Mouse (Mus musculus) forebrain, postnatal 0 days (tissue): ENCODE results near the gene Ccnc. TPM values are rescaled to one million over a fixed set of nuclear protein-coding genes. Genes with fewer than 3 reads are reported as not detected.
"Not testable (repeated sequence)": the region's sequence is repeated elsewhere in the genome, so short reads cannot be mapped to it uniquely, and the experiment has no call there.

Source experiments
- ATAC-seq: fragments of 200-750 bp; cut with Nextera tagmentation; 2 replicates; pipeline ENCODE4 v1.8.0; 2017; ENCODE audit warnings: mild to moderate bottlenecking, moderate library complexity
- DNase-seq: peaks from one replicate; pipeline ENCODE4 v3.0.0-alpha.2; 2015
- H3K27ac ChIP-seq: fragments of 300-500 bp; sonication (generic); 2 replicates; pipeline ENCODE4 v1.5.1; 2014; ENCODE audit warnings: low read depth, mild to moderate bottlenecking, antibody characterized with exemption, low read length, moderate library complexity, mixed read lengths
- H3K27me3 ChIP-seq: fragments of 300-500 bp; sonication (generic); 2 replicates; pipeline ENCODE4 v1.6.1; 2014; ENCODE audit warnings: mild to moderate bottlenecking, low read length, mixed read lengths; ENCODE audit not compliant: insufficient read depth
- H3K36me3 ChIP-seq: fragments of 300-500 bp; sonication (generic); 2 replicates; pipeline ENCODE4 v1.6.1; 2014; ENCODE audit warnings: mild to moderate bottlenecking, moderate library complexity; ENCODE audit not compliant: insufficient read depth
- H3K4me1 ChIP-seq: fragments of 300-500 bp; sonication (generic); 2 replicates; pipeline ENCODE4 v1.6.1; 2014; ENCODE audit warnings: antibody characterized with exemption; ENCODE audit not compliant: insufficient read depth
- H3K4me2 ChIP-seq: fragments of 300-500 bp; sonication (generic); 2 replicates; pipeline ENCODE4 v1.6.1; 2014; ENCODE audit warnings: low read depth, mild to moderate bottlenecking, moderate library complexity
- H3K4me3 ChIP-seq: fragments of 300-500 bp; sonication (generic); 2 replicates; pipeline ENCODE4 v1.5.1; 2014; ENCODE audit warnings: low read depth, low read length, mixed read lengths
- H3K9ac ChIP-seq: fragments of 300-500 bp; sonication (generic); 2 replicates; pipeline ENCODE4 v1.6.1; 2014; ENCODE audit warnings: mild to moderate bottlenecking
- H3K9me3 ChIP-seq: fragments of 300-500 bp; sonication (generic); 2 replicates; pipeline ENCODE4 v1.6.1; 2016; ENCODE audit warnings: low read length
- CTCF ChIP-seq: sonication (generic); IDR thresholded peaks from 2 replicates; pipeline ENCODE4 v1.5.1; 2016; ENCODE audit warnings: antibody characterized with exemption, control low read depth, low read depth
- WGBS: fragments of 180-500 bp; shearing (Covaris S2); extraction: QIAGEN DNeasy Blood & Tissue Kit; methylation state at CpG from one replicate; pipeline ENCODE4 v1.1.7; 2014; 5-methylcytosine and 5-hydroxymethylcytosine counted together
- polyA plus RNA-seq: library from polyadenylated mRNA; unstranded; fragments of >200 nt; fragmentation: Nextera tagmentation; extraction: Ambion mirVana; gene quantifications from 2 replicates; pipeline ENCODE4 v1.2.1, GENCODE M21; 2015
- total RNA-seq: library from RNA; depleted of rRNA; stranded (reverse); fragments of >200 nt; gene quantifications from 2 replicates; pipeline ENCODE4 v1.2.3, GENCODE M21; 2014

Ccnc gene
- total and polyA plus RNA-seq, 2 experiments from 2014 or later, result 40.8 to 56.0 TPM

DNA sequence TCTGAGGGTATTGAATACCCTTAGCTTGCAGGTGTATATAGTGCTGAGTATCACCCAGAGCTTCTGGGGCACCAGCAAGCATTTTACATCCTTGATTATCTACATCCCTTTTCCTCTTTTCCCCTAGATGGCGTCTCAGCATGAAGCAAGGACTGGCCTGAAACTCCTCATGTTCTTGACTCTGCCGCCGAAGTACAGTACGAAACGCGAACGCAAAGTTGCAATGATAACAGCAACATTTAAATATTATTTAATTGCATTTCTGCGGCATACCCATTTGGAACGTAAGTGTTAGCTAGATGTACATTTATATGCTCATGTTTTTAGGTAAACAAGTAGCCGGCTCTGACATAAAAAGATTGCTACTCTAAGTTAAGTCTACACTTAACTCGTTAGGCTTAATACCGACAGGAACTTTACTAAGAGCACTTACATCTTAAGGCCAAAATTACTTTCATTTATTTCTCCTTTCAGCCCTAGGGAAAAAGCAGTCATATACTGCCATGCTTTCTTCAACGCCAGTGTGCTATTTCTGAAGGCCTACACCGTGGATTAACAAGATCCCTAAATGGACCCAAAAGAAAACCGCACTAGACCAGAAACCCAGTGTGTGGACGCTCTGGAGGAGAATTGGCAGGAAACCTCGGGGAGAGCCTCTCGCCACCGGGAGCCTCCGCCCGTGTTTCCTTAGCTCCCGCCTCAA is 438 bp upstream of the Ccnc start:
- DNase-seq (peak; percentile 77), ATAC-seq (peak; percentile 75)
- Histone ChIP-seq H3K36me3 (no peaks in the 10 kb centered on the region), H3K27ac (peak overlapping the region; percentile 86), H3K4me1 (peaks cover 10% of the 10 kb centered on the region; the same call in 1 of the 2 replicates), H3K9ac (peak overlapping the region; percentile 85), H3K9me3 (no peaks in the 10 kb centered on the region), H3K4me2 (peak overlapping the region; percentile 71), H3K27me3 (no peaks in the 10 kb centered on the region), H3K4me3 (peak overlapping the region; percentile 73)
- WGBS, result under 1% methylated on average over 22 of the region's 22 CpGs
- peak; percentile 77 for TF ChIP-seq CTCF

DNA sequence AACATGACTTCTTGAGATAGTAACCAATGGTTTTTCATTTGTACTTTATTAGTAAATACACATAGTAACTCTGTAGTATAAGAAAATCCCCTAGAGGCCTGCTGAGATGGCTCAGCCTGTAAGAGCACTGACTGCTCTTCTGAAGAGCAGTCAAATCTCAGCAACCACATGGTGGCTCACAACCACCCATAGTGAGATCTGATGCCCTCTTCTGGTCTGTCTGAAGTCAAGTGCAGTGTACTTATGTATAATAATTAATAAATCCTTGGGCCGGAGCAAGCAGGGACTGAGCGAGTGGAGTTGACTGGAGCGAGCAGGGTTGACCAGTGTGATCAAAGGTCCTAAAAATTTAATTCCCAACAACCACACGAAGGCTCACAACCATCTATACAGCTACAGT is 11.7 kb downstream of the Ccnc start:
- no peak overlapping the region for H3K27ac ChIP-seq
- H3K9me3 ChIP-seq, result no peaks in the 10 kb centered on the region
- no peaks in the 10 kb centered on the region for H3K27me3 ChIP-seq
- ATAC-seq, result peak; percentile 51
- no peak for DNase-seq
- no peaks in the 10 kb centered on the region for H3K4me1 ChIP-seq
- no peak overlapping the region for H3K4me2 ChIP-seq
- no peak overlapping the region for H3K4me3 ChIP-seq
- no peak overlapping the region for H3K9ac ChIP-seq
- peak; percentile 27; the same call in 1 of the 2 replicates for TF ChIP-seq CTCF
- peaks cover 31% of the 10 kb centered on the region for H3K36me3 ChIP-seq
- 91% methylated on average over 4 of the region's 4 CpGs for WGBS

DNA sequence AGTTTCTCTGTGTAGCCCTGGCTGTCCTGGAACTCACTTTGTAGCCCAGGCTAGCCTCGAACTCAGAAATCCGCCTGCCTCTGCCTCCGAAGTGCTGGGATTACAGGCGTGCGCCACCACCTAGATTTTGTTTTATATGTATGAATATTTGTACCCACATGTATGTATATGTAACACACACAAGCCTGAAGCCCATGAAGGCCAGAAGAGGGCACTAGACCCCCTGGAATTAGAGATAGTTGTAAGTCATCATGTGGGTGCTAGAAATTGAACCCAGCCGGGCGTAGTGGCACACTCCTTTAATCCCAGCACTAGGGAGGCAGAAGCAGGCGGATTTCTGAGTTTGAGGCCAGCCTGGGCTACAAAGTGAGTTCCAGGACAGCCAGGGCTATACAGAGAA is 16.6 kb downstream of the Ccnc start:
- not testable (repeated sequence) for H3K4me1 ChIP-seq, H3K9ac ChIP-seq, DNase-seq, H3K4me3 ChIP-seq, H3K9me3 ChIP-seq, ATAC-seq, H3K4me2 ChIP-seq, H3K27ac ChIP-seq, H3K27me3 ChIP-seq
- WGBS, result 98% methylated on average over 8 of the region's 8 CpGs
- H3K36me3 ChIP-seq, result peaks cover 31% of the 10 kb centered on the region

- Histone ChIP-seq H3K9ac (no peak overlapping the region), H3K9me3 (no peaks in the 10 kb centered on the region), H3K4me1 (no peaks in the 10 kb centered on the region), H3K27ac (no peak overlapping the region), H3K4me3 (no peak overlapping the region), H3K36me3 (peaks cover 25% of the 10 kb centered on the region), H3K4me2 (no peak overlapping the region), H3K27me3 (no peaks in the 10 kb centered on the region)
- TF ChIP-seq CTCF, result no peak
- WGBS, result 78% methylated on average over 5 of the region's 5 CpGs
- no peak for ATAC-seq
- no peak for DNase-seq
These were observed 18.2 kb downstream of the Ccnc start for GRCm38 (mm10) chr4:21745723-21746122.

GRCm38 (mm10) chr4:21755123-21755789 is 27.8 kb downstream of the Ccnc start:
- ATAC-seq (no peak), DNase-seq (no peak)
- 79% methylated on average over 4 of the region's 4 CpGs for WGBS
- Histone ChIP-seq H3K27ac (no peak overlapping the region), H3K9ac (no peak overlapping the region), H3K9me3 (0 out of 2 replicates have a peak, but pooled peaks cover 3% of the 10 kb centered on the region), H3K4me2 (no peak overlapping the region), H3K4me3 (no peak overlapping the region), H3K4me1 (no peaks in the 10 kb centered on the region), H3K27me3 (no peaks in the 10 kb centered on the region), H3K36me3 (no peaks in the 10 kb centered on the region)
- TF ChIP-seq CTCF, result no peak

DNA sequence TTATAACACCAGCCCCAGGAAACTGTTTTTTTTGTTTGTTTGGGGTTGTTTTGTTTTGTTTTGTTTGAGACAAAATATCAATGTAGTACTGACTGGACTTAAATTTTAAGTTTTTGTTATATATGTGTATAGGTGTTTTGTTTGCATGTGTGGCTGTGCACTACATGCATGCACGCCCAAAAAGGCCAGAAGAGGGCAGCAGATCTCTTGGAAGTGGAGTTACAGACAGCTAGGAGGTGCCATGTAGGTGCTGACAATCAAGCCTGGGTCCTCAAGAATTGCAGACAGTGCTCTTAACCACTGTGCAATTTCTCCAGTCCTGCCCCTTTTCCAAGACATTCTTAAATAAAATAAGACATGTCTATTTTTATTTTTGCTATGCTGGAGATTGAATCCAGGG is 31.4 kb downstream of the Ccnc start:
- no peak for TF ChIP-seq CTCF
- H3K4me3 ChIP-seq, result no peak overlapping the region
- H3K36me3 ChIP-seq, result no peaks in the 10 kb centered on the region
- H3K4me2 ChIP-seq, result no peak overlapping the region
- DNase-seq, result no peak
- 0 out of 2 replicates have a peak, but pooled peaks cover 3% of the 10 kb centered on the region for H3K9me3 ChIP-seq
- H3K9ac ChIP-seq, result no peak overlapping the region
- 60% methylated on average over 1 of the region's 1 CpGs for WGBS
- no peak for ATAC-seq
- no peaks in the 10 kb centered on the region for H3K27me3 ChIP-seq
- H3K27ac ChIP-seq, result no peak overlapping the region
- no peaks in the 10 kb centered on the region for H3K4me1 ChIP-seq

DNA sequence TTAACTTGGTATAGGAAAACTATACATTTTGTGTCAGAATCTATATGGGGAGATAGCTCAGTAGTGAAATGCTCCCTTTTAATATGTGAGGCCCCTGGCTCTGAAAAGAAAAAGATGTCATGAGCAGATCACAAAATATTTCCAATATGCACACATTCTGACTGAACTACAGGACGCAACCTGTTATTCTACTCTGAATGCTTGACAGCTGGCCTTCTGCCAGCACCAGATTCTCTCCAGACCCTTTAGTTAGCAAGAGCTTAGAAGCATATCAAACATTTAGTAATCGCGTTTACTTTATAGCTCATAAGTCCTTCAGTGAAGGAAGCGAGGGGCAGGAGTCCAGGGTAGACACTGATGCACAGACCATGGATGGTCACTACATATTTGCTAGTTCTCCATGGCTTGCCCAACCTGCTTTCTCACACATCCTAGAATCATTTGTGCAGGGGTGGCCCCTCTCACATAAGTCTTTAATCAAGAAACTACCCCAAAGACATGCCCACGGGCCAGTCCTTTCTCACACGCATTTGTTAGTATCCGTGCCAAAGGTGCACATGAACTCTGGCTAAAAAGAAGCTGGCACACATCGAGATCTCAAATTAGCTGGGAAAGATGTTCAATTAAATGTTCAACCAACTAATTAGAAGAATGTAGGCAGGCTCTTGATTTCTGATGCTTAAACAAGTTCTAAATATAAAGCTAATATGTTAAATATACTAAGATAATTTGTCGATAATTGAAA is 34.1 kb downstream of the Ccnc start:
- 46% methylated on average over 9 of the region's 9 CpGs for WGBS

More for the DNA sequence above, 34.1 kb downstream of the Ccnc start:
- DNase-seq, result peak; percentile 49
- no peak overlapping the region for H3K27ac ChIP-seq
- 0 out of 2 replicates have a peak, but pooled peaks have one; percentile 25 for ATAC-seq
- no peak for TF ChIP-seq CTCF
- H3K9me3 ChIP-seq, result 0 out of 2 replicates have a peak, but pooled peaks cover 3% of the 10 kb centered on the region
- no peak overlapping the region for H3K9ac ChIP-seq
- no peak overlapping the region for H3K4me3 ChIP-seq
- no peaks in the 10 kb centered on the region for H3K27me3 ChIP-seq
- no peak overlapping the region for H3K4me2 ChIP-seq
- no peaks in the 10 kb centered on the region for H3K4me1 ChIP-seq
- no peaks in the 10 kb centered on the region for H3K36me3 ChIP-seq
